Mouse (Mus musculus) spleen, postnatal 36 days (tissue): ENCODE data around the gene Lrrc71.
A peak's percentile ranks its signal among the peaks of the same experiment; 100 is the strongest.

Source experiments
- DNase-seq, 2 experiments: peaks; one replicate each; pipeline ENCODE4 v3.0.0; 2022; ENCODE audit warnings: low spot score in 2 of 2, mixed read lengths in 1 of 2

The Lrrc71 gene

GRCm38 (mm10) chr3:87763683-87764289 is 15.4 kb upstream of the Lrrc71 start:
- peak; percentile 26 to 29 for DNase-seq

GRCm38 (mm10) chr3:87763202-87763601 is 14.8 kb upstream of the Lrrc71 start:
- no peak for DNase-seq

GRCm38 (mm10) chr3:87761408-87762375 is 13.3 kb upstream of the Lrrc71 start:
- no peak for DNase-seq

- DNase-seq, result no peak
Measured at GRCm38 (mm10) chr3:87758641-87759040, 10.2 kb upstream of the Lrrc71 start.

GRCm38 (mm10) chr3:87756488-87756887 is 8.1 kb upstream of the Lrrc71 start:
- DNase-seq, result no peak

- DNase-seq, result peak; percentile 69 to 71
Measured at GRCm38 (mm10) chr3:87755964-87756363, 7.5 kb upstream of the Lrrc71 start.

GRCm38 (mm10) chr3:87753829-87754228 is 5.4 kb upstream of the Lrrc71 start:
- DNase-seq, result no peak

- DNase-seq, result no peak
Measured at GRCm38 (mm10) chr3:87752567-87752966, 4.1 kb upstream of the Lrrc71 start.

- DNase-seq, result no peak
Measured at GRCm38 (mm10) chr3:87749977-87750376, 1.6 kb upstream of the Lrrc71 start.

GRCm38 (mm10) chr3:87749036-87749435 is 611 bp upstream of the Lrrc71 start:
- peak; percentile 22 to 38 for DNase-seq

- DNase-seq, result no peak
Measured at GRCm38 (mm10) chr3:87745036-87745659, 3.3 kb downstream of the Lrrc71 start.

- DNase-seq, result no peak
Measured at GRCm38 (mm10) chr3:87743927-87744326, 4.5 kb downstream of the Lrrc71 start.

GRCm38 (mm10) chr3:87742735-87743134 is 5.7 kb downstream of the Lrrc71 start:
- DNase-seq, result peak; percentile 54 to 56

- no peak for DNase-seq
Measured at GRCm38 (mm10) chr3:87742013-87742412, 6.4 kb downstream of the Lrrc71 start.

GRCm38 (mm10) chr3:87738906-87739305 is 9.5 kb downstream of the Lrrc71 start:
- no peak for DNase-seq

- DNase-seq, result no peak
Measured at GRCm38 (mm10) chr3:87735335-87735734, 13.1 kb downstream of the Lrrc71 start.

GRCm38 (mm10) chr3:87733984-87734761 is 14.3 kb downstream of the Lrrc71 start:
- no peak for DNase-seq

GRCm38 (mm10) chr3:87733098-87733497 is 15.3 kb downstream of the Lrrc71 start:
- no peak for DNase-seq

GRCm38 (mm10) chr3:87728696-87729095 is 19.7 kb downstream of the Lrrc71 start:
- no peak for DNase-seq

- DNase-seq, result no peak
Measured at GRCm38 (mm10) chr3:87726191-87726590, 22.2 kb downstream of the Lrrc71 start.

GRCm38 (mm10) chr3:87725396-87726160 is 22.8 kb downstream of the Lrrc71 start:
- DNase-seq, result no peak
